Mouse (Mus musculus) neural tube, embryonic 11.5 days (tissue): ENCODE data around the gene Gm20388. TPM values are rescaled to one million over a fixed set of nuclear protein-coding genes. Genes with fewer than 3 reads are reported as not detected.

Experiments used
- ATAC-seq: fragments of 200-750 bp; cut with Nextera tagmentation; 2 replicates; pipeline ENCODE4 v1.8.0; 2017; ENCODE audit warnings: moderate number of reproducible peaks, mild to moderate bottlenecking, moderate TSS enrichment, moderate library complexity; ENCODE audit not compliant: insufficient read depth, low FRiP score, low TSS enrichment
- DNase-seq: peaks from one replicate; pipeline ENCODE4 v3.0.0-alpha.2; 2015; ENCODE audit warnings: low spot score
- H3K27ac ChIP-seq: fragments of 300-500 bp; sonication (generic); 2 replicates; pipeline ENCODE4 v1.5.1; 2014; ENCODE audit warnings: low read depth, mild to moderate bottlenecking, low read length
- H3K27me3 ChIP-seq: fragments of 300-500 bp; sonication (generic); 2 replicates; pipeline ENCODE4 v1.6.1; 2014; ENCODE audit warnings: mild to moderate bottlenecking, low read length, mixed read lengths; ENCODE audit not compliant: control insufficient read depth, insufficient read depth
- H3K36me3 ChIP-seq: fragments of 300-500 bp; sonication (generic); 2 replicates; pipeline ENCODE4 v1.6.1; 2014; ENCODE audit warnings: mild to moderate bottlenecking, low read length, moderate library complexity, mixed read lengths; ENCODE audit not compliant: control insufficient read depth, insufficient read depth
- H3K4me1 ChIP-seq: fragments of 300-500 bp; sonication (generic); 2 replicates; pipeline ENCODE4 v1.6.1; 2014; ENCODE audit warnings: low read length, mixed read lengths; ENCODE audit not compliant: control insufficient read depth, insufficient read depth
- H3K4me2 ChIP-seq: fragments of 300-500 bp; sonication (generic); 2 replicates; pipeline ENCODE4 v1.6.1; 2014; ENCODE audit warnings: low read depth, mild to moderate bottlenecking, moderate library complexity
- H3K4me3 ChIP-seq: fragments of 300-500 bp; sonication (generic); 2 replicates; pipeline ENCODE4 v1.5.1; 2014; ENCODE audit warnings: low read depth, low read length
- H3K9ac ChIP-seq: fragments of 300-500 bp; sonication (generic); 2 replicates; pipeline ENCODE4 v1.6.1; 2014; ENCODE audit warnings: mild to moderate bottlenecking, low read length
- H3K9me3 ChIP-seq: fragments of 300-500 bp; sonication (generic); 2 replicates; pipeline ENCODE4 v1.6.1; 2016; ENCODE audit warnings: low read length; ENCODE audit not compliant: control insufficient read depth
- WGBS: fragments of 180-500 bp; shearing (Covaris S2); extraction: QIAGEN DNeasy Blood & Tissue Kit; methylation state at CpG from one replicate; pipeline ENCODE4 v1.1.7; 2014; 5-methylcytosine and 5-hydroxymethylcytosine counted together
- polyA plus RNA-seq: library from polyadenylated mRNA; unstranded; fragments of >200 nt; fragmentation: Nextera tagmentation; extraction: Ambion mirVana; gene quantifications from 2 replicates; pipeline ENCODE4 v1.2.1, GENCODE M21; 2014

The Gm20388 gene
- polyA plus RNA-seq, 1 experiment from 2014 or later, result not detected

DNA sequence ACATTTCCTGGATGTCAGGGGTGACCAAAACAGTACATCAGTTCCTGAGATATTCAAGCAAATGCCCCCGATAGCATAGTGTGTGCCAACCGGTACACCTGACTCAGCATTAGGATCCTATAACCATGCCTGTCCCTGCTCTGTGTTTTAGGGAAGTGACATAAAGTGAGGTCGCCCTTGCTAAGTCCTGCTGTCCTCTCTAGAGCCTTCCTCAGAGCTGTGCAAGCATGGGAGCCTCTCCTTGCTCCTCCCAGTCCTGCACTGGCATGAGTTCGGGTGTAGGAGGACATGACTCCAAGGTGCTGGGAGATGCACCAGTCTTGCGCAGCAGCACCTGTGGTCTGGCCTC, 251.7 kb downstream of the Gm20388 start:
- no peak overlapping the region for H3K9ac ChIP-seq
- H3K4me2 ChIP-seq, result no peak overlapping the region
- H3K27me3 ChIP-seq, result no peaks in the 10 kb centered on the region
- H3K9me3 ChIP-seq, result no peaks in the 10 kb centered on the region
- H3K36me3 ChIP-seq, result no peaks in the 10 kb centered on the region
- H3K4me1 ChIP-seq, result 0 out of 2 replicates have a peak, but pooled peaks cover 2% of the 10 kb centered on the region
- H3K4me3 ChIP-seq, result no peak overlapping the region
- 87% methylated on average over 5 of the region's 5 CpGs for WGBS
- DNase-seq (no peak), ATAC-seq (no peak)
- no peak overlapping the region for H3K27ac ChIP-seq

DNA sequence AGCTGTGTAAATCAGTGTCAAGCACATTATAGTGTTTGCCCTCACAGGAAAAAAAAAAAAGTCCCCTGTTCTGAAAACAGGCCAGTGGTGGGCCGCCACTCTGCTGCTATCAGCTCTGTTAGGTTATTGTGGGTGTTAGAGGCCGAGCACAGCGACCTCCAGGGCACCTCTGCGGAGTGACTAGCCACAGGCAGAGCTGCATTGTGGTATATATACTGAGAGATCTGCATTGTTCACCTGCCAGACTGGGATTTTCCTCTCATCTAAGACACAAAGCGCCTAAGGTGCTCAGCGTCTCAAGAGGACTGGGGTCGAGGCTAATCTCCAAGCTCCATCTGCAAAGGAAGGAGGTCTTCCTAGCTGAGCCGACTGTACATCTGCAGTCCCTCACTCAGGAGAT, 252.7 kb downstream of the Gm20388 start:
- 78% methylated on average over 8 of the region's 8 CpGs for WGBS
- DNase-seq, result no peak
- 0 out of 2 replicates have a peak, but pooled peaks cover 2% of the 10 kb centered on the region for H3K4me1 ChIP-seq
- no peak for ATAC-seq
- H3K4me3 ChIP-seq, result no peak overlapping the region
- H3K27ac ChIP-seq, result no peak overlapping the region
- no peaks in the 10 kb centered on the region for H3K36me3 ChIP-seq
- no peaks in the 10 kb centered on the region for H3K27me3 ChIP-seq
- H3K9ac ChIP-seq, result no peak overlapping the region
- no peaks in the 10 kb centered on the region for H3K9me3 ChIP-seq
- no peak overlapping the region for H3K4me2 ChIP-seq

DNA sequence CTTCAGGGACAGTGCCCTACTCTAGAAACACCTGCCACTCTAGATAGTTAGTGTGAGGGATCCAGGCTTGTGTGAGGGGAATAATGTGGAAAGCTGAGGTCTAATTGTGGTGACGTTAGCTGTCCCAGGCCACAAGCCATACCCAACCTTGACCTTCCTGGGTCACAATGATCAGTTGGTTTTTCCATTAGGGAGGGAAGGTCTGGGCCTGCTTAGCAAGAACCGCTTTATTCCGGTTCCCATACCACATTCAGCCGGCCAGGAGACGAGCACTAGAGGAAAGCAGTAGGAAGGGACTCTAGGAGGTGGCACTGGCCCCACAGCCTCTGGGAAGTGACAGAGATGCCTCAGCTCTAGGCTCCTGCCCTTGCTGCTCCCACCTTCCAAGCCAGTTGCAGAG, 253.4 kb downstream of the Gm20388 start:
- no peak overlapping the region for H3K4me2 ChIP-seq
- H3K27me3 ChIP-seq, result no peaks in the 10 kb centered on the region
- ATAC-seq (no peak), DNase-seq (no peak)
- H3K4me1 ChIP-seq, result 0 out of 2 replicates have a peak, but pooled peaks cover 2% of the 10 kb centered on the region
- no peak overlapping the region for H3K27ac ChIP-seq
- no peak overlapping the region for H3K4me3 ChIP-seq
- 85% methylated on average over 5 of the region's 5 CpGs for WGBS
- no peaks in the 10 kb centered on the region for H3K9me3 ChIP-seq
- H3K36me3 ChIP-seq, result no peaks in the 10 kb centered on the region
- no peak overlapping the region for H3K9ac ChIP-seq

DNA sequence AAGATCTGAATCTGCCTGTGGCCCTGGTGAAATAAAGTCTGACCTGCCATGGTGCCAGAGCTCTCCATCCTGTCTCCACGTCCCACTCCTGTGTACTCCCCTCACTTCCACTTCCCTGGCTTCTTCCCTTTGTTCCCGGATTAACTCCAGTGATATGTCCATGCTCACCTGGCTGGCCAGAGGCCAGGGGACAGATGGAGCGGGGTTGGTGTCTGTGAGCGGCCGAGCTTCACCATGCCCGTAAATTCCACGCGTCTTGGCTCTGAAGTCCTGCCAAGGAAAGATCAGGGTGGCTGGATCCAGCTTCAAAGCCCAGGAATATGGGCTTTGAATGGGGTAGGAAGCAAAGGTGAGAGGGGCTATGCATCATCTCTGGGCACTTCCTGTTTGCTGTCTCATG, 256.5 kb downstream of the Gm20388 start:
- Histone ChIP-seq H3K4me3 (no peak overlapping the region), H3K27me3 (no peaks in the 10 kb centered on the region; the same call in 1 of the 2 replicates), H3K27ac (no peak overlapping the region), H3K9me3 (no peaks in the 10 kb centered on the region), H3K9ac (no peak overlapping the region), H3K4me2 (no peak overlapping the region), H3K36me3 (no peaks in the 10 kb centered on the region), H3K4me1 (no peaks in the 10 kb centered on the region)
- DNase-seq, result no peak
- 86% methylated on average over 8 of the region's 8 CpGs for WGBS
- ATAC-seq, result no peak

DNA sequence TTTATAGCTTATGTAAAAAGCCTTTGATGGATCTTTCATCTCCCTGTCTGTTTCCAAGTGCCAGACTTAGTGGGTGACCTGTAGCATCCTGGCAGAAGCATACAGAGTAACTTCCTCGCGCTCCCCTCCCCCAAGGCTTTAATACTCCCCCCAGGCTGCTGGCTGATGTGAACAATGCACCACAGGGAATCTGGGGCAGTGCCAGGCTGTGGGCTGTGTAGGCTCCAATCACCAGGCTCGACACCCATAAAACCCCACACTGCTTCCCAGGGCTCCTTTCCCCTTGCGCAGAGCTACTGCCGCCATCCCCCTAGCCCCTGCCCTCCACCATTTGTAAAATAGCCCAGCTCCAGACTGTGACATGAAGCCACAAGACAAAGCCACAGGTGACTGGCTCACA, 257.2 kb downstream of the Gm20388 start:
- no peaks in the 10 kb centered on the region for H3K36me3 ChIP-seq
- H3K9ac ChIP-seq, result no peak overlapping the region
- ATAC-seq (no peak), DNase-seq (no peak)
- no peaks in the 10 kb centered on the region for H3K4me1 ChIP-seq
- no peak overlapping the region for H3K4me2 ChIP-seq
- 27% methylated on average over 5 of the region's 5 CpGs for WGBS
- no peak overlapping the region for H3K27ac ChIP-seq
- H3K27me3 ChIP-seq, result no peaks in the 10 kb centered on the region; the same call in 1 of the 2 replicates
- H3K4me3 ChIP-seq, result no peak overlapping the region
- H3K9me3 ChIP-seq, result no peaks in the 10 kb centered on the region

DNA sequence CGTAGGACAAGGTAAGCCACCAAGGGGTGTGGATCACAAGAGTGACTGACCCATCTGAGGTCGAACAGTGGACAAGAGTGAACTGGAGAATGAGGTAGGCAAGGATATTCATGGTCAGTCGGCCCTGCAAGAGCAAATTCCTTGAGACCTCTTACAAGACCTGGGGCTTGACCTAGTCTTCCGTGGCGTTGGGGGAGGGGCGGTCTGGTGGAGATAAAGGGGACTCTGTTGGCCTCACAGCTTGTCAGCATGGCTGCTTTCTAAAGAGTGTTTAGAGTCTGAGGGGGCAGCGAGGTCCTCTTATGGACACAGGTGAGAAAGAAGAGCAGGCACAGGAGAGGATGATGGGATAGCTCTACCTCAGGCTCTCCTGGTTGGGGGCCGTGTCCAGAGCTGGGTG, 258.5 kb downstream of the Gm20388 start:
- H3K4me3 ChIP-seq, result no peak overlapping the region
- H3K36me3 ChIP-seq, result no peaks in the 10 kb centered on the region
- peaks cover 2% of the 10 kb centered on the region for H3K27me3 ChIP-seq
- no peak for ATAC-seq
- no peak overlapping the region for H3K27ac ChIP-seq
- no peaks in the 10 kb centered on the region for H3K9me3 ChIP-seq
- 62% methylated on average over 8 of the region's 8 CpGs for WGBS
- no peak overlapping the region for H3K9ac ChIP-seq
- H3K4me2 ChIP-seq, result no peak overlapping the region
- DNase-seq, result no peak
- 0 out of 2 replicates have a peak, but pooled peaks cover 1% of the 10 kb centered on the region for H3K4me1 ChIP-seq

DNA sequence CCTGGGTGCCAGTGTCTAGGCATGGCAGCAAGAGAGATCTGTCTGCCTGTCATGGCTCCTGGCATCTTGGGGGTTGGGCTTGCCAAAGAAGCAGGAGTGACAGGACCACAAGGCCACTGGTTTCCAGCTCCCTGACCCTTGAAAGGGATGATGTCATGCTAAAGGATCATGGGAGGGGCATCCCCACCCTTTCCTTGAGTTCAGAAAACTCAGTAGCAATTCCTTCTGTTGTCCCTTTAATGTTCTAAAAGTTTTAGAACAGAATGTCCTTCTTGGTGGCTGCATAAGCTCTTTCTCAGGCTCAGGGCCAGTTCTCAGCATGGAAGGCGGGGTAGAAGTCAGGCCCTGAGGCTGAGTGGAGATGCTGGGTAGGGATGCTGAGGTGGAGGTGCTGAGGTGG, 262.6 kb downstream of the Gm20388 start:
- ATAC-seq (no peak), DNase-seq (no peak)
- H3K27ac ChIP-seq, result no peak overlapping the region
- no peak overlapping the region for H3K9ac ChIP-seq
- 65% methylated on average over 1 of the region's 1 CpGs for WGBS
- H3K9me3 ChIP-seq, result no peaks in the 10 kb centered on the region
- H3K36me3 ChIP-seq, result no peaks in the 10 kb centered on the region
- H3K4me2 ChIP-seq, result no peak overlapping the region
- H3K4me1 ChIP-seq, result peaks cover 20% of the 10 kb centered on the region
- no peak overlapping the region for H3K4me3 ChIP-seq
- peaks cover 9% of the 10 kb centered on the region for H3K27me3 ChIP-seq

DNA sequence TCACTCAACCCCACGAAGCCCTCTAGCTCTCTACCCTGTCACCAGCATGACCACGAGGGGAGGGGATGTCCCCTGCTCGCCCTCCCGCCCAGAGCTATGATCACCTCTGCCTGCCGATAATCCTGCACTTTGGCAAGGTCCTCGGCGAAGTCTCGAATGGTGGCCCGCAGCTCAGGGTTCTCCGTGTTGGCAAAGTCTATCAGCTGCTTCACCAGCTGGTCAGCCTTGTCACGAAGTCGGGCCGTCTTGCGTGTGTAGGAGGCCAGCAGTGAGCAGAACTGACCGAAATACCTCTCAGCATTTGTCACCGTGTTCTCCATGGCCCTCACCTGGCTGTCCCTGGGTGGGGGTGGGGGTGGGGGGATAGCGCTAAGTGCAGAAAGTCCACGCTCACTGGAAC, 264.0 kb downstream of the Gm20388 start:
- Histone ChIP-seq H3K9ac (no peak overlapping the region), H3K4me2 (no peak overlapping the region), H3K4me1 (peaks cover 27% of the 10 kb centered on the region), H3K4me3 (no peak overlapping the region), H3K9me3 (no peaks in the 10 kb centered on the region), H3K27me3 (peaks cover 9% of the 10 kb centered on the region), H3K36me3 (no peaks in the 10 kb centered on the region), H3K27ac (no peak overlapping the region)
- DNase-seq (no peak), ATAC-seq (no peak)
- WGBS, result 45% methylated on average over 18 of the region's 18 CpGs

DNA sequence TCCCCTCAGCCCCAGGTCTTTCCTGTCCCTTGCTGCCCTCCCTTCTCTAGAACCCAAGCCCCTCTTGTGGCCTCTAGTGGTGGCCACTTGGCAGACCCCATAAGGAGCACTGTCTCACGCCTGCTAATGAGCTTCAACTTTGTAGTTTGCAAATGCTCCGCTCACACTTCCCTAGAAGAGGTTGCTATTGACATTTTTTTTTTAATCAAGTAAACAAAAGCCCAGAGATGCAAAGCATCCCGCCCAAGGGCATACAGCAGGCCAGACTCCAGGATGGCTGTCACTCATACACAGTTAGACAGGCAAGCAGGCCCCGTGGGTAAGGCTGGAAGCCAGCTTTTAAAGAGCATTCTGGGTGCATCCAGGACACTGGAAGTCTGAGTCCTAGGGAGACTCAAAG, 266.0 kb downstream of the Gm20388 start:
- H3K4me2 ChIP-seq, result peak overlapping the region; percentile 41
- ATAC-seq, result no peak
- peak overlapping the region; percentile 74 for H3K27ac ChIP-seq
- peaks cover 9% of the 10 kb centered on the region; the same call in 1 of the 2 replicates for H3K27me3 ChIP-seq
- no peak for DNase-seq
- 18% methylated on average over 4 of the region's 4 CpGs for WGBS
- H3K9me3 ChIP-seq, result no peaks in the 10 kb centered on the region
- no peaks in the 10 kb centered on the region for H3K36me3 ChIP-seq
- H3K4me1 ChIP-seq, result peaks cover 34% of the 10 kb centered on the region
- H3K9ac ChIP-seq, result peak overlapping the region; percentile 26; the same call in 1 of the 2 replicates
- no peak overlapping the region for H3K4me3 ChIP-seq
